Mouse (Mus musculus): ENCODE results near the gene Scamp2. TPM values are rescaled to one million over a fixed set of nuclear protein-coding genes. Genes with fewer than 3 reads are reported as not detected.
A peak's percentile ranks its signal among the peaks of the same experiment; 100 is the strongest.

Gene Scamp2
- total RNA-seq, 1 experiment from 2014 or later: 24.9 TPM

GRCm38 (mm10) chr9:57589224-57590126 lies 28.7 kb downstream of the Scamp2 start, which contains the start of gene Ulk3:
Ulk3 (plus strand) TSS chr9:57589452.
- ATAC-seq (replicated peaks; ENCODE audit: low read depth, poor library complexity, severe bottlenecking): peak; percentile 85

GRCm38 (mm10) chr9:57590726-57591125 lies 30.0 kb downstream of the Scamp2 start:
- ATAC-seq (replicated peaks; ENCODE audit: low read depth, poor library complexity, severe bottlenecking): no peak

- ATAC-seq (replicated peaks; ENCODE audit: low read depth, poor library complexity, severe bottlenecking): no peak
Observed at GRCm38 (mm10) chr9:57593454-57594173, 32.9 kb downstream of the Scamp2 start.

GRCm38 (mm10) chr9:57594174-57594509 lies 33.4 kb downstream of the Scamp2 start:
- ATAC-seq (replicated peaks; ENCODE audit: low read depth, poor library complexity, severe bottlenecking): no peak

GRCm38 (mm10) chr9:57597265-57597664 lies 36.5 kb downstream of the Scamp2 start:
- ATAC-seq (replicated peaks; ENCODE audit: low read depth, poor library complexity, severe bottlenecking): no peak

GRCm38 (mm10) chr9:57597929-57598382 lies 37.2 kb downstream of the Scamp2 start:
- ATAC-seq (replicated peaks; ENCODE audit: low read depth, poor library complexity, severe bottlenecking): no peak

GRCm38 (mm10) chr9:57598851-57599563 lies 38.3 kb downstream of the Scamp2 start:
- ATAC-seq (replicated peaks; ENCODE audit: low read depth, poor library complexity, severe bottlenecking): no peak

- 0 out of 2 replicates have a peak, but pooled peaks have one; percentile 45 for ATAC-seq (replicated peaks; ENCODE audit: low read depth, poor library complexity, severe bottlenecking)
Observed at GRCm38 (mm10) chr9:57600620-57601352, 40.0 kb downstream of the Scamp2 start.

GRCm38 (mm10) chr9:57601353-57601706 lies 40.6 kb downstream of the Scamp2 start:
- no peak for ATAC-seq (replicated peaks; ENCODE audit: low read depth, poor library complexity, severe bottlenecking)

- no peak for ATAC-seq (replicated peaks; ENCODE audit: low read depth, poor library complexity, severe bottlenecking)
Observed at GRCm38 (mm10) chr9:57602098-57602497, 41.4 kb downstream of the Scamp2 start.

GRCm38 (mm10) chr9:57604875-57605274 lies 44.1 kb downstream of the Scamp2 start:
- ATAC-seq (replicated peaks; ENCODE audit: low read depth, poor library complexity, severe bottlenecking): no peak

- ATAC-seq (replicated peaks; ENCODE audit: low read depth, poor library complexity, severe bottlenecking): no peak
Observed at GRCm38 (mm10) chr9:57605503-57605902, 44.8 kb downstream of the Scamp2 start.

- ATAC-seq (replicated peaks; ENCODE audit: low read depth, poor library complexity, severe bottlenecking): peak; percentile 70
Observed at GRCm38 (mm10) chr9:57606139-57606851, 45.6 kb downstream of the Scamp2 start, which contains the start of gene Cplx3. Cplx3 (minus strand) TSS chr9:57606281.

- ATAC-seq (replicated peaks; ENCODE audit: low read depth, poor library complexity, severe bottlenecking): no peak
Observed at GRCm38 (mm10) chr9:57609803-57610202, 49.1 kb downstream of the Scamp2 start.

GRCm38 (mm10) chr9:57610359-57610826 lies 49.6 kb downstream of the Scamp2 start:
- ATAC-seq (replicated peaks; ENCODE audit: low read depth, poor library complexity, severe bottlenecking): no peak

- ATAC-seq (replicated peaks; ENCODE audit: low read depth, poor library complexity, severe bottlenecking): no peak
Observed at GRCm38 (mm10) chr9:57612587-57612986, 51.8 kb downstream of the Scamp2 start.

GRCm38 (mm10) chr9:57613975-57614374 lies 53.2 kb downstream of the Scamp2 start:
- no peak for ATAC-seq (replicated peaks; ENCODE audit: low read depth, poor library complexity, severe bottlenecking)

- ATAC-seq (replicated peaks; ENCODE audit: low read depth, poor library complexity, severe bottlenecking): no peak
Observed at GRCm38 (mm10) chr9:57614786-57615185, 54.0 kb downstream of the Scamp2 start.

- peak; percentile 70 for ATAC-seq (replicated peaks; ENCODE audit: low read depth, poor library complexity, severe bottlenecking)
Observed at GRCm38 (mm10) chr9:57617556-57618169, 56.9 kb downstream of the Scamp2 start.
